Mouse (Mus musculus) megakaryocyte, embryonic 14.5 days (primary cell): ENCODE data around the gene Smad5. TPM values are rescaled to one million over a fixed set of nuclear protein-coding genes. Genes with fewer than 3 reads are reported as not detected.
A peak's percentile ranks its signal among the peaks of the same experiment; 100 is the strongest.

Source experiments
- H3K27me3 ChIP-seq: replicated peaks from 2 replicates; pipeline ENCODE3; 2012; ENCODE audit warnings: inconsistent platforms
- H3K36me3 ChIP-seq: replicated peaks from 2 replicates; pipeline ENCODE3; 2012; ENCODE audit warnings: low read length, inconsistent platforms, mixed read lengths
- H3K4me1 ChIP-seq: 2 replicates; pipeline ENCODE4 v1.6.1; 2012; ENCODE audit warnings: inconsistent platforms
- H3K4me3 ChIP-seq: replicated peaks from 2 replicates; pipeline ENCODE3; 2012; ENCODE audit warnings: moderate library complexity, mild to moderate bottlenecking, inconsistent platforms
- H3K9me3 ChIP-seq: 2 replicates; pipeline ENCODE4 v1.6.1; 2012; ENCODE audit warnings: inconsistent platforms
- FLI1 ChIP-seq: IDR thresholded peaks from 2 replicates; pipeline ENCODE4 v1.6.1; 2012; ENCODE audit warnings: low read length, inconsistent platforms, mixed read lengths
- GATA1 ChIP-seq: IDR thresholded peaks from 3 replicates; pipeline ENCODE4 v1.6.1; 2012; ENCODE audit warnings: mixed read lengths, low read length, inconsistent platforms, borderline replicate concordance
- polyA plus RNA-seq: library from polyadenylated mRNA; stranded (reverse); fragments of >175 nt; gene quantifications from 2 replicates; pipeline ENCODE4 v1.2.3, GENCODE M21; 2012; ENCODE audit warnings: low replicate concordance; ENCODE audit not compliant: insufficient read depth

The Smad5 gene
- polyA plus RNA-seq, 1 experiment, result 0.86 TPM

DNA sequence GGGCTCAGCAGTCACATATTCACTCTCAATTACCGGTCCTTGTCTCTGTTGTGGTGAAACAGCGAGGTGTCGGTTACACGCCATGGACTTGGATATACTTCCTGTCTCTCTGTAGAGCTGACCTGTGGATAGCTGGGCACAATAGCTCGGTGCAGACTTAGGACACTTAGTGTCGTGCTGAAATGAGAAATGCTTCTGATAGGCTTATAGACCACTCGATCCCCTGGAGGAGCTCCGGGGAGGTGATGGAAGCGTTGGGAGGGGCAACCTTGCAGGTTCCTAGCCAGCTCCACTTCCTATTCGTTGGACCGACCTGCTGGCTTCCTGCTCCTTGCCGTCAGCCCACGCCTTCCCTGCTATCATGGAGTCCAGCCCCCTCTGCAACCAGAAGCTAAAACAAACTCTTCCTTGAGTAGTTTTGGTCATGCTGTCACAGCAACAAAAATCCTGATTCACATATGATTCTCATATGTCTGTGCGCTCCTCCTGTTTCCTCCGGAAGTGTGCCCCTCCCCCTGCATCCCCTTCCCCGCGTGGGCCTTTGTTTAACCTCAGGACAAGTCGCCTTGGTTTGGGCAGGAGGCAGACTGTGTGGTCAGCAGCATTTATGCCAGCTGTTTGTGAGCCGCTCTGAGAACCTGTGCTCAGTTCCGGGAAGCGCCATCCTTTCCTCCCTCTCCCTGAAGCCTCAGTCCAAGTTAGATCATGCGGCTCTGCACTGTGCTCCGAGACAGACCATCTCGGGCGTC, 62.6 kb downstream of the Smad5 start:
- Histone ChIP-seq H3K9me3 (peaks cover 22% of the 10 kb centered on the region), H3K27me3 (peaks cover 70% of the 10 kb centered on the region), H3K4me1 (peaks cover 10% of the 10 kb centered on the region), H3K36me3 (no peaks in the 10 kb centered on the region), H3K4me3 (peak overlapping the region; percentile 75)
- no peak for TF ChIP-seq GATA1
- no peak for TF ChIP-seq FLI1

DNA sequence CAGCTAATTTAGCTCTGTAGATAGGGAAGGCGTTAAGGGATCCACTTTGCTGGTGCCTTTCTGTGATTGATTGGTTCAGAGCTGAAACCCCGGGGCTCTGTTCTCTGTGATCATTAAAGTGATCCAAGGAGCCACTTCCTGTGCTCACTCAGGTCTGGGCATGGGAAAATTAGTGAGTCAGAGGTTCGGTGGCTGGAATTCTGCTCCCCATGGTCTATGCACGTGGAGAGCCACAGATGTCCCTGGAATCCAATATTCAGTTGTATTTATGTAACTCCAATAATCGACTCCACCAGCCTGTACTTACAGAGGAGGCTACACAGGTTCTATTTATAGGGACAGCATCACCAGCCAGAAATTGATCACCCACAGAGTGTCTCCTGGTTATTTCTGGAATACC, 63.4 kb downstream of the Smad5 start:
- peaks cover 26% of the 10 kb centered on the region for H3K9me3 ChIP-seq
- H3K4me1 ChIP-seq, result peaks cover 10% of the 10 kb centered on the region
- no peaks in the 10 kb centered on the region for H3K36me3 ChIP-seq
- H3K27me3 ChIP-seq, result peaks cover 65% of the 10 kb centered on the region
- no peak for TF ChIP-seq FLI1
- no peak for TF ChIP-seq GATA1
- no peak overlapping the region for H3K4me3 ChIP-seq

DNA sequence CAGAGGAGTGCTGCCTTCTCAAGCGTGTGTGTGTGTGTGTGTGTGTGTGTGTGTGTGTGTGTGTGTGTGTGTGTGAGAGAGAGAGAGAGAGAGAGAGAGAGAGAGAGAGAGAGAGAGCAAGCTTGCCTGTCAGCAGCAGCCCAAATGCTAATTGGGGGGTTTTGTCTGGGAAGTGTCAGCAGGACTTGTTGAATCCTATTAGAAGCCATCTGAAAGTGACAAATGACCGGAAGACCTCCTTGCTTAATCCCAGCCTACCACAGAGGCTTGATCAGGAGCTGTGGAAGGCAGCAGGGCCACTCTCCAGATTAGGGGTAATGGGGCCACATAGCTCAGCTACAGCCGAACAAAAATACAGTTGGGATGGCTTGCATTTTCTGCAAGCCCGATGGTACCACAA, 66.6 kb downstream of the Smad5 start:
- H3K4me3 ChIP-seq, result no peak overlapping the region
- peaks cover 16% of the 10 kb centered on the region for H3K4me1 ChIP-seq
- peaks cover 41% of the 10 kb centered on the region for H3K27me3 ChIP-seq
- TF ChIP-seq FLI1 (no peak), GATA1 (no peak)
- no peaks in the 10 kb centered on the region for H3K36me3 ChIP-seq
- H3K9me3 ChIP-seq, result peaks cover 21% of the 10 kb centered on the region

DNA sequence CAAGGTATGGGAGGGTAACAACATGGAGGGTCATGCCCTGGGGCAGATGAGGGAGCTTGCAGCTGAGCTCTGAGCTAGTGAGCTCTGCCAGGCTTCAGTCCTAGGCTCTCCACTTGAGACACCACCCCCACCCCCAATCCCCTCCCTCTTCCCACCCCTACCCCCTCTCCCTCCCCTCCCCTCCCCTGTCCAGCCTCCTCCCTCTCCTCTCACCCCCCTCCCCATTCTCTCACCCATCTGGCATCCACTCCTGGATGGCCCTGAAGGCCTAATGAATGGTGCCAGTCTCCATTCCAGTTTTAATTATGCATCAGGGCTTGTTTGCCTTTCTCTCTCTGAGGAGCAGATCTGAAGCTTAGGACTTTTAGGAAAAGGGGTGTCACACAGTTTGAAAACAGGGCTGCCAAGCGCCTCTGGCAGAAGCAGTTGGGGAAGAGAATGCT, 67.3 kb downstream of the Smad5 start:
- TF ChIP-seq FLI1, result no peak
- Histone ChIP-seq H3K36me3 (no peaks in the 10 kb centered on the region), H3K27me3 (peaks cover 36% of the 10 kb centered on the region), H3K4me3 (no peak overlapping the region), H3K4me1 (peaks cover 13% of the 10 kb centered on the region), H3K9me3 (peaks cover 13% of the 10 kb centered on the region)

DNA sequence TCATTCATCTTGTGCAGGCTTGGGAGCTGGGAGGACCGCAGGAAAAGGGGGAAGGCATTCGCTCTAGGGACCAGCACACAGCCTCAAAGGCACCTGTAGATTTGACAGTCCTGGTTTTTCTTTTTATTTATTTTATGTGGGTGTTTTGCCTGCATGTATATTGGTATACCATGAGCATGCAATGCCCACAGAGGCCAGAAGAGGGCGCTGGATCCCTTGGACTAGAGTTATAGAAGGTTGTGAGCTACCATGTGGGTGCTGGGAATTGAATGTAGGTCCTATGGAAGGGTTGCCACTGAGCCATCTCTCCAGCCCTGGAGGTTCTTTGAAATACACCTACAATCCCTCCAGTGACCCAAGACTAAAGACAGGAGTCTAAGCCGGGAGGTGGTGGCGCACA, 68.0 kb downstream of the Smad5 start:
- H3K4me3 ChIP-seq, result no peak overlapping the region
- peaks cover 11% of the 10 kb centered on the region for H3K9me3 ChIP-seq
- H3K4me1 ChIP-seq, result peaks cover 7% of the 10 kb centered on the region
- H3K36me3 ChIP-seq, result no peaks in the 10 kb centered on the region
- peaks cover 34% of the 10 kb centered on the region for H3K27me3 ChIP-seq
- no peak for TF ChIP-seq GATA1
- TF ChIP-seq FLI1, result no peak

DNA sequence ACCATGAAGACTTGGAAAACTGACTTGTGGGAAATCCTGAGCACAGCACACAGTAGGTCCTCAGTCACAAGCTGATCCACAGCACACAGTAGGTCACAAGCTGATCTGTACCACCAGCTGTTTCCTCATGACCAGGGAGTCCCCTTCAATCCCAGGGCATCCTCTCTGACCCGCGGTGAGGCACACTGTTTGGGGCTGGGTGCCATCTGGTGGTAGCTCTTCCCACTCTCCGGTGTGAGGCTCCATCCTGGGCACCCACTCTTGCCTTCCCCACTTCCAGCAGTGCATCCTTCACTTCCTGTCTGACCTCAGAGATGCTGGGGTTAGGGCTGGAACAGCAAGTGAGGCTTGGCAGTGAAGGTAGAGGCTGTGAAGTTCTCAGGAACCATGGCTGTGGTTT, 69.8 kb downstream of the Smad5 start:
- TF ChIP-seq FLI1, result no peak
- no peak for TF ChIP-seq GATA1
- Histone ChIP-seq H3K4me1 (peaks cover 6% of the 10 kb centered on the region), H3K4me3 (no peak overlapping the region), H3K9me3 (peaks cover 5% of the 10 kb centered on the region), H3K36me3 (no peaks in the 10 kb centered on the region), H3K27me3 (peaks cover 25% of the 10 kb centered on the region)

DNA sequence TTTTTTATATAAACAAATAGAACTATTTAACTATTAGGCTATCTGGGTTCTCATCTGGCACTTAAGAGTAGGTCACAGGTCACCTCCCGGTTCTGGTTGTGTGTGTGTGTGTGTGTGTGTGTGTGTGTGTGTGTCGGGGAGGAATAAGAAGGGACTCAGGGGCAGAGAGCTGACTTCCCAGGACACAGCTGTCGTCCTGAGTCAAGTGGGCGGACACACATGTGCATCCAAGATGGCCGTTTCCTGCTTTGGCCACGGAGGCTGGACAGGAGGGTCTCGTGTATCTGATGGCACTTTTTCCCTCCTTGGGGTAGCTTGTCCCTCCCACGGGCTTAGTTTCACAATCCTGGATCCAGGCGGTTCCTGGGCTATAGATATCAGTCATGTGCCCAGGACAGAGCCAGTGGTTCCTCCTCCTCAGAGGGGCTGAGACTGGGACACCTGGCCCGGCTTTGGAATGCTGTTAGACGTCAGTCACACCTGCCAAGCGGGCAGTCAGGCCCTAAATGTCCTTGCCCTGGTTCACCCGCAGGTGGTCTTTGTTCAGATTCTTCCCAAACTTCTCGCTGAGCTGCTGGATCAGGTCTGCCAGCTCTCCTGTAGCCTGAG, 70.6 kb downstream of the Smad5 start:
- Histone ChIP-seq H3K9me3 (peaks cover 5% of the 10 kb centered on the region), H3K27me3 (peaks cover 24% of the 10 kb centered on the region), H3K4me1 (peaks cover 6% of the 10 kb centered on the region), H3K36me3 (no peaks in the 10 kb centered on the region), H3K4me3 (no peak overlapping the region)
- TF ChIP-seq GATA1 (no peak), FLI1 (no peak)

DNA sequence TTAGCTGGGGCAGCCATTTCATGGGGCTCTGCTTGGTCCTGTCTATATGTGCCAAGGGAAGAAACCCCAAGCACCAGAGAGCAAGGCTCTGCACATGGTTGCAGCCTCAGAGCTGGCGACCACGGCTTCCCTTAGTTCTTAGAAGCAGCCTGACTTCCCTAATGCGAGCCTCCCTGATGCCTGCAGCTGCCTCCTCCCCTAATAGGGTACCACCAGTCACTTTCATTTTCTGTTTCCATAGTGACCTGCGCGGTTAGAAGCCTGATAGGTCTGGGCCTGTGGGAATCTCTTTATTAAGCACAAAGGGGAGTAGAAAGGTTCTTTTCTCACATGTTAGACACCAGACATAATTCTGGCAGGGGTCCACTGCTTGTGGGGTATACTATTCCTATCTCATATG, 71.5 kb downstream of the Smad5 start:
- no peak for TF ChIP-seq FLI1
- Histone ChIP-seq H3K36me3 (no peaks in the 10 kb centered on the region), H3K4me3 (peak overlapping the region; percentile 86), H3K9me3 (peaks cover 5% of the 10 kb centered on the region), H3K27me3 (peaks cover 23% of the 10 kb centered on the region), H3K4me1 (peaks cover 9% of the 10 kb centered on the region)

DNA sequence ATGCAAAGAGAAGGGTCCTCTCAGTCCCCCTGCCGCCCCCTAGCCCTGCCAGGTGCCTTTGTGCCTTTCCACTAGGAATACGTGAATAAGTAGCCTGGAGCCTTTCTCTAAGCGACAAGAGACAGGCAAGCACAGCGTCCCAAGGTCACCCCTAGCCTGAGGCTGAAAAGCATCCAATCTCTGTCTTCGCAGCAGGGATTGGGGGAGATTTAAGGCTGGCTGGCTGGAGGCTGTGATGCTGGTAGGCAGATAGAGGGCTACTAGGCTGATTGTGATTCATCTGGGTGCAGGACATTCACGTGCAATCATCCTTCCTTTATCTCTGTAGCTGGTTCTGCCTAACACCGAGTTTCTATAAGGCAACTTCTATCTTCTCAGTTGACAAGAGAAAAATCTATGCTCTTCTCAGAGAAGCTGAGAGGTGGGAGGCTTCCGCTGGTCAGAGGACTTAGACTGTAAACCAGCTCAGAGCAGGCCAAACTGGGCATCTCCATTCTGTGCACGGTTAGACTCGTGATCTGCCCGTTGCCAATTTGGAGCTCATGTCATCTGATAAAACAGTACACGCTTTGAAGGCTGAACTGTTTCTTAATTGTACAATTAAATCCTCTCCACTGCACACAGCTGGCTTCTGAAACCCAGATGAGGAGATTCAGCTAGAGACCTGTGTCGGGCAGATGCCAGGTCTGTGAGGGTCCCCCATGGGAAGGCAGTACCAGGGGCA, 78.1 kb downstream of the Smad5 start:
- TF ChIP-seq FLI1, result no peak
- TF ChIP-seq GATA1, result no peak
- no peak overlapping the region for H3K4me3 ChIP-seq
- H3K9me3 ChIP-seq, result peaks cover 7% of the 10 kb centered on the region
- peaks cover 25% of the 10 kb centered on the region for H3K27me3 ChIP-seq
- H3K36me3 ChIP-seq, result no peaks in the 10 kb centered on the region
- peaks cover 3% of the 10 kb centered on the region; the same call in 1 of the 2 replicates for H3K4me1 ChIP-seq

DNA sequence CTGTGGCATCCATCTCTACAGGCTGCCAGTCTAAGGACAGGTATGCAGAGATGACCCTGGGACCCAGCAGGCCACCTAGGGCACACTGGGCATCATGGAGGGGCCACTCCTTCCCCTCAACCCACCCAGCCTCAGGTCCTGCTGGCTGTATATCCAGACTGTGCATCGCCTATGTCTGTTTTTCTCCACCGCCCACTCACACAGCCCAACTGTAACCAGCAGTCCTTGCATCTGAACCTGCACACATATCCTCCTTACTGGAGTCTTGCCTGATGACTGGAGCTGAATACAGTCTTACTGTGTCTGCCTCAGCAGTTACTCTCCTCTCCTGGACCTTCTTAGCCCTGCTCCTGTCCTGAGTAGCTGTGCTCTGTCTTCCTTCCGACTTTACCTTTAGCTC, 78.9 kb downstream of the Smad5 start:
- H3K9me3 ChIP-seq, result peaks cover 7% of the 10 kb centered on the region
- peaks cover 7% of the 10 kb centered on the region; the same call in 1 of the 2 replicates for H3K4me1 ChIP-seq
- no peak for TF ChIP-seq GATA1
- no peak for TF ChIP-seq FLI1
- peaks cover 25% of the 10 kb centered on the region for H3K27me3 ChIP-seq
- H3K36me3 ChIP-seq, result no peaks in the 10 kb centered on the region
- H3K4me3 ChIP-seq, result no peak overlapping the region
